Mouse (Mus musculus) MEL (cell line): ENCODE results near the gene Upk2.

Experiments
- CTCF ChIP-seq, 3 experiments: IDR thresholded peaks in 2 of 3; conservative IDR thresholded peaks in 1 of 3; 2 replicates each; pipeline ENCODE4 v1.5.1; 2011 to 2012; ENCODE audit warnings: low read length in 3 of 3, low read depth in 2 of 3, mild to moderate bottlenecking in 2 of 3, improper control_type of control experiment in 1 of 3, inconsistent platforms in 1 of 3, mixed read lengths in 1 of 3, moderate library complexity in 1 of 3; ENCODE audit not compliant: control insufficient read depth in 1 of 3, insufficient read depth in 1 of 3, poor library complexity in 1 of 3, severe bottlenecking in 1 of 3
- GABPA ChIP-seq: IDR thresholded peaks from 2 replicates; pipeline ENCODE4 v1.6.1; 2012; ENCODE audit warnings: low read depth, mild to moderate bottlenecking, inconsistent platforms, low read length, improper control_type of control experiment, moderate library complexity
- UBTF ChIP-seq: IDR thresholded peaks from 2 replicates; pipeline ENCODE4 v1.6.1; 2012; ENCODE audit warnings: low read depth, mild to moderate bottlenecking, inconsistent platforms, low read length, improper control_type of control experiment, moderate library complexity, borderline replicate concordance; ENCODE audit not compliant: insufficient read depth
- USF1 ChIP-seq: IDR thresholded peaks from 2 replicates; pipeline ENCODE4 v1.6.1; 2014; ENCODE audit warnings: low read depth, mild to moderate bottlenecking, inconsistent platforms, low read length, improper control_type of control experiment, moderate library complexity

DNA sequence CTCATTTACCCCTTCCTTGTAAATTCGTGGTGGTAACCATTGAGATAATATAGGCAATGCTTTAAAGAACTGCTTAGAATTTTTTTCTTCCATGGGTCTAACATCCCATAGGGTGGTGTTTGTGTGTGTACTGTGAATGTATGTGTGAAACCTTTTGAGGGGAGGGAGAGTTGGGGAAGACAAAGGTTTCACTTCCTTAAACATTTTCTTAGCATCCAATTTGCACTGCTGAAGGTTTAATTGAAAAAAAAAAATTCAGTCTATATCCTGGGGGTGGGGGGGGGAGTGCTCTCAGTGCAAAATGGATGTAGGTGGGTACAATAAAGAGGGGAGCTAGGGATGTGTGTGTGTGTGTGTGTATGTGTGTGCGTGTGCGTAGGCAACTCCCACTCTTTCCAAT is 27.3 kb upstream of the Upk2 start:
- TF ChIP-seq GABPA (no peak), CTCF (IDR thresholded peaks at IDR 0.05 in 2 of 3, conservative IDR thresholded peaks at IDR 0.05 in 1 of 3; ENCODE audit: control insufficient read depth in 1 of 3, insufficient read depth in 1 of 3, low read depth in 2 of 3, low read length in 3 of 3, poor library complexity in 1 of 3, severe bottlenecking in 1 of 3) (no peak), UBTF (no peak), USF1 (no peak)
